Mouse (Mus musculus) monocyte, adult 5-6 weeks (primary cell): ENCODE measurements around the gene Ugt1a10. TPM values are rescaled to one million over a fixed set of nuclear protein-coding genes. Genes with fewer than 3 reads are reported as not detected.
"Not testable (repeated sequence)": the region's sequence is repeated elsewhere in the genome, so short reads cannot be mapped to it uniquely, and the experiment has no call there.

ENCODE experiments used
- ATAC-seq: fragments of 153-309, 156-312 bp; replicated peaks from 2 replicates; pipeline ENCODE4 v1.8.0; 2017; ENCODE audit warnings: mild to moderate bottlenecking; ENCODE audit not compliant: low TSS enrichment, insufficient number of reproducible peaks, severe bottlenecking, poor library complexity, low FRiP score
- total RNA-seq: library from RNA; stranded (forward); fragments of 200-1000, 200-491, 200-594 nt; gene quantifications from 3 replicates; pipeline ENCODE4 v1.2.3, GENCODE M21; 2017

Ugt1a10 gene
- total RNA-seq, 1 experiment from 2014 or later = not detected

DNA sequence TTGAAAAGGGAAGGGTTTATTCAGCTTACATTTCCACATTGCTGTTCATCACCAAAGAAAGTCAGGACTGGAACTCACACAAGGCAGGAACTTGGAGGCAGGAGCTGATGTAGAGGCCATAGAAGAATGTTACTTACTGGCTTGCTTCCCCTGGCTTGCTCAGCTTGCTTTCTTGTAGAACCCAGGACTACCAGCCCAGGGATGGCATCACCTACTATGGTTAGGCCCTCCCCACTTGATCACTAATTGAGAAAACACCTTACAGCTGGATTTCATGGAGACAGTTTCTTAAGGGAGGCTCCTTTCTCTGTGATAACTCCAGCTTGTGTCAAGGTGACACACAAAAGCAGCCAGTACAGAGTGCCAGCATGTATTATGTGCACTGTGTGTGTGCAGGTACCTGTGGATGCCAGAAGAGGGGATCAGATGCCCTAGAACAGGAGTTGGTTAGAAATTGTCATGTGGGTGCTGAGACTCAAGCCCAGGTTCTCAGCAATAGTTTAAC is 167.9 kb downstream of the Ugt1a10 start:
- not testable (repeated sequence) for ATAC-seq

DNA sequence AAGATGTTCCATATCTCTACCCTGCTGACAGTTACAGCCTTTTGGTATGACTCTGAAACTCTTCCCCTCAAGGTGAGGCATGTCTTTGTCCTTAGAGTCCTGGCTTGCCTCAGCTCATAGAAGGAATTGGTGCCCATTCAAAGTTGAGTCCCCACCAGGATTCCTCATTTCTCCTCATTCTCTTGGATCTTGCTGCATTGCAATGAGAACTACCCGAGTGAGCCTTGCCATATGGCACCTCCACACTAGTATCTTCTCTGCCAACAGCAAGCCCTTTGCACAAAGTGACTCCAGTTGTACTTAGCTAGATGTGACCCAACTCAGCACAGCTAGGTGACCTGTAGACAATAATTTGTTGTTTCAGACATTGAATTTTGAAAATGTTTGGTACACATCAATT is 168.4 kb downstream of the Ugt1a10 start:
- no peak for ATAC-seq

DNA sequence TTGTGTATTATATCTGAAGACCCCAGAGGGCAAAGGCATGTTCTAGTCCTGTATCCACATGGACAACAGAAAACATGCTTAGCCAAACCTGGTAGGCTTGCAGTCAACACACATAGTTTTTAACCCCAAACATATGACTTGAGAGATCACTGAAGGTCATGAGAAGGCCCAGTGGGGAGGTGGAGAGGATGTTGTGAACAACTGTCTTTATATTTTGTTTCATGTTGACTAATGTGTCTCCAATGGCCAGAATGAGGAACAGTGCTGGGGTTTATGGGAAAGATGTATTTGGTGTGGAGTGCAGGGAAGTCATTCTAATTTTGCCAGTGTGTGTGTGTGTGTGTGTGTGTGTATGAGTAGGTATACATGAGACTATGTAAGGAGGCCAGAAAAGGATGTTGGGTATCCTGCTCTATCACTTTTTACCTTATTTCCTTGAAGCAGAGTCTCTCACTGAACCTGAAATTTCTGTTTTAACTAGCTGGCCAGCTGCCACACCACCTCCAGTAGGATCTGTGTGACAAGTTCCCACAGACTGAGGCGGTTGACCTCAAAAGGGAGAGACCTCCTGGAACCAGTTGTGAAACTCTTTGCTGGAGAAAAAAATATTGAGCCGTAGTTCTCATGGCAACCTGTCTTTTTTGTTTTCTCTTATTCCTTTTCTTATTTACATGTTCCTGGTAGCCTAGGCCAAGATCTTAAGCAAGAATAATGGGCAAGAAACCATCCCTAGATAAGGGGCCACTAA is 169.0 kb downstream of the Ugt1a10 start:
- ATAC-seq = no peak

DNA sequence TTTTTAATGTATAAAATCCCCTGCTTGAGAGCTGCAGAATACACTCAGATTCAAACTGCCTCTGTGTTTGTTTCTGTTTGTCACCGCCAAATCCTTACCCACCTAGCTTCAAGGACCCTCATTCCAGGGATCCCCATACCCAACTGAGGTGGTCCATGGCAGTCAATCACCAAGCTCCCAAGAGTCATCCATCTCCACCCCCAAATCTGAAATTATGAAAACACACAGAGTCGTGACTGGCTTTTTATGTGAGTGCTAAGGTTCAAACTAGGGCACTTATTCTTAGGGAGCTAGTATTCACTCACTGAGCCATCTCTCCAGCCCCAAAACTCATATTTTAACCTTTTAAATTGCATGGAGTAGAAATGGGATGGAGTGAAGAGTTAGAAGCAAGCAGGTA is 170.1 kb downstream of the Ugt1a10 start:
- not testable (repeated sequence) for ATAC-seq

DNA sequence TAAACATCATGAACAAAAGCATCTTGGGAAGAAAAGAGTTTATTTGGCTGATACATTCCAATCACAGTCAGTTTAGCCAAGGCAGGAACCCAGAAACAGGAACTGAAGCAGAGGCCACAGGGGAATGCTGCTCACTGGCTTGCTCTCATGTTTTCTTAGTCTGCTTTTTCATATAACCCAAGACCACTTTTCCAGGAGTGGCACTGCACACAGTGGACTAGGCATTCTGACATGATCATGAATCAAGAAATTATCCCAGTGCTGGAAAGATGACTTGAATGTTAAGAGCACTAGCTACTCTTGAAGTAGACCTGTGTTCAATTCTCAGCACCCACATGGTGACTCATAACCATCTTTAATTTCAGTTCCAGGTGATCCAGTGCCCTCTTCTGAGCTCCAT is 170.6 kb downstream of the Ugt1a10 start:
- no peak for ATAC-seq

DNA sequence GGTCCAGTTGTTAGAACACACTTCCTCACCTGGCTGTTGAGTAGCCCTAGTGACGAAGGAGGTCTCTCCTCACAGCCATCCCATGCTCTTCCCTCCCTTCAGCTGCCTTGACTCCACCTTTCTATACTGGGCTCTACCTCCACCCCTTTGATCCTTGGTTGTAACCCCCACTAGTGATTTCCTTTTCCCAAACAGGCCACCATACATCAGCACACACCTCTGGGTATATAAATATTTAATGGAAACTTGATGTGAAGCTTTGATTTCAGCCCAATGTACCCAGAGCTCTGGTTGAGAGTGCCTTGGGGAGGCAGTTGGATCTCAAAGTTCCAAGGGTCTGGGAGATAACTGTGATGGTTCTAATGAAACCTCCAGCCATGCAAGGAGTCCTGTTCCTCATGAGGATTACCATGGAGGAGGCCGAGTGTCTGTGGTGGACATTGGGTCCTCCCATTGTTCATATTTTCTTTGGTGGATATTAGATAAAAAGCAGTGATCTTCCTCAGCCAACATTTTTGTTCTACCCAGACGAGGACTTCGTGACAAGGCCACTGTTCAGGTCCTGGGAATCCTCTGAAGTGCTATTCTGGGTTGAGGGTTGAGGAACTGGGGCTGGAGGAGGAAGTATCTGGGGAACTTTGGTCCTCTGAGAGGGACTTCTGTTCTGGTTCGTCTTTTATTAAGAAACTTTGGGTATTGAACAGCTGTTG is 171.6 kb downstream of the Ugt1a10 start, which contains the start of gene Mroh2a:
Mroh2a (plus strand) TSS at position 317 of the 710 bp plus-strand sequence.
- ATAC-seq = 0 out of 2 replicates have a peak, but pooled peaks have one; percentile 16

DNA sequence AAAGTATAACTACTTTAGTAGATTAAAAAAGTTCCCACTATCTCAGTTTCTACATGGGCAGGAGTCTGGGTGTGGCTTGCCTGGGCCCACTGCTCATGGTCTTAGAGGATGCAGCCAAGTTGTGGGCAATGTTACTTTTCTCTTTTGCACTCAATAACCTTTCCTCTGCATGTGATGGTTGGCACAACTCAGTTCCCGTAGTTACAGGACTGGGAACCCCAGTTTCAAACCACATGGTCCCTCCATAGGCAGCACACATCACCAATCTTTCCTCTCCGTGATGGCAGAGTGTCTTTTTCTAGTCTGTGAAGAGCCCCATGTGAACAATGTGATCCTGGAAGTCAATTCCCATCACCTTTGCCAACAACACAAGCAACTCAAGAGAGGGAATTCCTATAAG is 172.3 kb downstream of the Ugt1a10 start:
- 0 out of 2 replicates have a peak, but pooled peaks have one; percentile 3 for ATAC-seq

DNA sequence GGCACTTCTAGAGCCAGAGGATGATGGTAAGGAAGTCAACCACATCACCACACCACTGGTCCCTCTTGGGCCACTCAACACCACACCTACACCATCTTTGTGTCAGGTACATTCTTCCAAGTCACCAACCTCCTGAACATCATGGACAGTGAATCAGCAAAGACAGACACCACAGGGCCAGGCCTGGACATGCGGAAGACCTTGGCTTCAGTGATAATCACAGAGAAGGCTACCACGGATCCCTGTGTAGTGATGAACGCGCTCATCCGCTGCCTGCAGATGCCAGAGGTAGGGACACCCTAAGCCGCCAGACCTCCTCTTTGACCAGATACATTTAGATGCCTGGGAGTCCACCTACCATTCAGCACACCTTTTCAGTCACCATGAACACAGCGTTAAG is 172.9 kb downstream of the Ugt1a10 start:
- 0 out of 2 replicates have a peak, but pooled peaks have one; percentile 1 for ATAC-seq

DNA sequence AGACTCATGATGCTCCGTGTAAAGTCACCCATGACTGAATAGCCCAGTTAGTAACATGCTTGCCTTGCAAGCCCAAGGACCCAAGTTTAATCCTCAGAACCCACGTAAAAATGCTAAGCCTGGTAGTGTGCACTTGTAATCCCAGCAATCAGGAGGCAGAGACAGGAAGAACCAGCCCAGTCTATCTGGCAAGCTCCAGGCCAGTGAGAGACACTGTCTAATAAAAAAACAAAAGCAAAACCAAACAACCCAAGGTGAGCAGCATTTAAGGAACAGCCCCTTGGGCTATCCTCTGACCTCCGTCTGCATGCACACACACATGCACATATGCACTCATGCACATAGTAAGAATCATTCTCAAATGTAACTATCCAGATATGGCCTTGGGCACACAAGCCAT is 174.4 kb downstream of the Ugt1a10 start:
- ATAC-seq = no peak

DNA sequence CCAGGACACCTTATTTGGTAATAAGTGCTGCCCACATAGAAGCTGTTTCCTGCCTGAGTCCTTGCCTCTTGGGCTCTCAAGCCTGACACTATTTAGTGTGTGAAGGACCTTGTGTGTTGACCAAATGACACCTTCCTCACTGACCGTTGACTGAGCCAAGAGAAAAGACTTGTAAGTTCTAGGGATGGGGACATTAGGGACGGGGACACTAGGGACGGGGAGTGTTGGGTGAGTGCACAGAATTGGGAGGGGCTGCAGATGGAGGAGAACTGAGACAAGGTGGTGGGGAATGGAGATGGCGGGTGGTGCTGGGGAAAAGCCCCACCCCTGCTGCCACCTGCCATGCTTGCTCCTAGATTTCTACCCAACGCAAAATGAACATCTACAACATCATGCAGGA is 174.8 kb downstream of the Ugt1a10 start:
- no peak for ATAC-seq

DNA sequence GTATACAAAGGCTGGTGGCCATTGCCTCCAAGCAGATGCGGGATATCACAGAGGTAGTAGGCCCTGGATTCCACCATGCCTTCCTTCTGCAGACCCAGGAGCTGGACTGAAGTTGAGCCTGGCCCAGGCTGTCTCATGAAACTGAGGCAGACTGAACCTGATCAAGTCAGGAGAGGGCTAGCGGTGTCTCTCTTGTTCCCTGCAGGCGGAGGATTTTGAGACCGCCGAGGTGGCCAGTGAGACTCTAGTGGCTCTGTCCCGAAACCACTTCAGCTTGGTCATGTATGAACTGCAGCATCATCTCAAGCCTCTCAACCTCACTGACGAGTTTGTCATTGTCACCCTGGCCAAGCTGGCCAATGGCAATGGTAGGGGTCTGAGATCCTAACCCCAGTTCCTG is 175.2 kb downstream of the Ugt1a10 start:
- ATAC-seq = no peak

DNA sequence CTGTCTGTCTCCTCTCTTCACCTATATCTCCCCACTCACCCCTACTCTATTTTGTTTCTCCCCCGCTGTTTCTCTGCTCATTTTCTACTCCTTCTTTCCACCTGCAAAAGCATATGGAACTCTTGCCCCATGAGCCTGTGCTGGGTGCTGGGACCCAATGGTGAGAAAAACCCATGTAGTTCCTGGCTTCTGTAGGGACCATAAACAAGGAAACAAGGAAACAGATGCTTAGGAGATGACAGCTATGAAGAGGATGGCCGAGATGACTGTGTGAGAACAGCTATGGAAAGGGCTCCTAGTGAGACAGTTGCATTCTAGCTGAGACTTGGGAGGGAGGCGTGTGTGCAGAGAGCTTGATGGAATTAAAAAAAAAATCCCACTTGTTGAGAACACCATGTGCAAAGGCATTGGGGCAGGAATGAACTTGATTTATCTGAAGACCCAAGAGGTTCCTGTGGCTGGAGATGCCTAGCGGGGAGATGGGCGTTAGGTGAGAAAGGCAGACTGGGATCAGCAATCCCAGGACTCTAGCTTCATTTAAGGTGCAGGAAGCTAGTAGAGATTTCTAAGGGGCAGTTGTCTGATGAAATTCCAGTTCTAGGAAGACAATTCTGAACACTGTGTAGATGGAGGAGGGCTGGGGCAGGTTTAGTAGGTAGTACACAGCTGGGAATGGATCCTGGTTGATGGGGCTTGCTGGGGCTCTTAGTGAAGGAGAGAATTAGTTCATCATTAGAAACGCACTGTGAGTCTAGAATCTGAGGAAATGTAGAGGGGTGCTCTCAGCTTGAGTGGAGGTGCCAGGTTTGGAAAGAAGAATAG is 176.0 kb downstream of the Ugt1a10 start:
- ATAC-seq = no peak

DNA sequence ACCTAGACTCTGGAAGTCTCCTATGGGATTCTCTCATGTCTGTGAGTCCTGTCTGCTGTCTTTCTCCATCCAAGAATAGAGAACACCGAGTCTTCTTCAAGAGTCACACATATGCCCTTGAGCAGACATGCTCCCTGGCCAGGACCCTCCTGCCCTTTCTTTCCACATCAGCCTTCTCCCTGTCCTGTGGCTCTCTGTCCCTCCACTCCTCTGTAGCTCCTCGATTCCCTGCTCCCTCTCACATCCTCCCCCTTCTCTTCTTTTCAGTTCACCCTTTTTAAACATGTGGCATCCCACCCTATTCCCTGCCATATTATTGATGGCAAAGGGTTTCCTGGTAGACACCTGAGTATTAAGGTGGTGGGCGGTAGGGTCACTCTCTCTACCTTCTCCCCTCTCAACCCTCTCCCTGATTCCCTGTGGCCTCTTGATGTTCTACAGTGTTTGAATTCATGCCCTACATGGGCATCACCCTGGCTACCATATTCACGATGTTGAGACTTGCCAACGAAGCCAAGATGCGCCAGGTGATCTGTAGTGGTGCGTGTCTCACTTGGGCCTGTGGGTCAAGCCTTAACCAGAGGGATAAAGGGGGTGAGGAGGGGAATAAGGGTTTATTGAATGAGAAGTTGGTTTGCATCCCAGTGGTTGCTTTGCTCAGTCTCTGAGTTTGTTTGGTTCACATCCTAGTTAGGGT is 176.8 kb downstream of the Ugt1a10 start:
- ATAC-seq = no peak

DNA sequence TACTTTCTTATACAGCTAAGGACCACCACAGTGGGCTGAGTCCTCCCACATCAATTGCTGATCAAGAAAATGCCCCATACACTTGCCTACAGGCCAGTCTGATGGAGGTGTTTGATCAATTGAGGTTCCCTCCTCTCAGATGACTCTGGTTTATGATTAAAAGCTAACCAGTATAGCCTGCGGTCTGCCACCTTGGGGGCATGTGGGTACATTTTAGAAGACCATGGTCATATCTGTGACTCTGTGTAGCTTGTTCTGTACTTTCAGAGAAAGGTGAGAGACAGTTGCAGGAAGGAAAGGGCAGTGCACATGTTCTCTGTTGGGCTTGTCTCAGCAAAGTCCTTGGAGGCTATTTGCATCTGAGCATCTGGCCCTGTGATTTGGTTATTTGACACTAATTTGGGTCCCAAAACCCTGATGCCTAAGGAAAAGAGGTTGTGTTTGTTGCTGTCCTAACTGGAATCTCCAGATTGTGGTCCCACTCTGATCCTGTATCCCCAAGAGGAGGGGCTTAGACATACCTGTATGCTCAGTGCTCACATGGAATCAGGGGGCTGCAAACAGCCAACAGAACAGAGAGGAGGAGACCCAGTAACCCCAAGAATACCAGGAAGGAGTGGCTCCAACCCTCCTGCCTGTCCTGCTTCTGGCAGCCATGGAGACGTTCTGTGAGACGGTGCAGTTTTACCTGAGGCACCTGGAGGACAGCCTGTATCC is 177.6 kb downstream of the Ugt1a10 start:
- no peak for ATAC-seq

DNA sequence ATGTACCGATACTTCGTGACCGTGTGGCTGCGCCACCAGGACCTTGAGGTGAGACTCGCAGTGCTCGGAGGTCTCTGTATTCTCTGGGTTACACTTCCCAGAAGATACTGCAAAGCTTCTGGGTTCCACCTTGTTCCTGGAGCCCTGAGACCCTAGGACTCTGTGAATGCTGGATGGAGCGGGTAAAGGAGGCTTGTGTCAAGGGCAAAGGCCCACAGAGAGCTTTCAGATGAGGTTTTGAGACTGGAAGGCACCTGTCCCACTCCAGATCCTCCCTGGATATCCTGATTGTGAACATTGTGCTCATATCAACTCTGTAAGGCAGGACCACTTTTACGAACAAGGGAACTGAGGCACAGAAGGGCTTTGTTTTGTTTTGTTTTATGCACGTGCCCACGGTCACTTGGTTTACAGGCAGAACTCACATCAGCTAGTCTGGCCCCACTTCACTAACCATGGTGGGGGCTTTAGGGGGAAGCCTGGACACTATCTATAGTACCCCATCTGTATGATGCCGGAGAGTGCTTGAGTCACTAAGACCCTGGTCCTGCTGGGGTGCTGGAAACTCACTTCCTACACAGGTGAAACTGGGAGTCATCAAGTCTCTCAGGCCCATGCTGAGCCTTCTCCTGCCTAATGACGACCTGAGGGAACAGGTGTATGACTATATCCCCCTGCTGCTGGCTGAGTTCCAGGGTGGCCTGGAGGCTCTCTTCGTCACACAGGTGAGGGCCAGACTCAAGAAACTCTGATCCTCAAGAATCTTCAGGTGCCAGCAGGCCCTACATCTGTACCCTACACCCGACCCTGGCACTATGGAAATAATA is 178.4 kb downstream of the Ugt1a10 start:
- no peak for ATAC-seq

DNA sequence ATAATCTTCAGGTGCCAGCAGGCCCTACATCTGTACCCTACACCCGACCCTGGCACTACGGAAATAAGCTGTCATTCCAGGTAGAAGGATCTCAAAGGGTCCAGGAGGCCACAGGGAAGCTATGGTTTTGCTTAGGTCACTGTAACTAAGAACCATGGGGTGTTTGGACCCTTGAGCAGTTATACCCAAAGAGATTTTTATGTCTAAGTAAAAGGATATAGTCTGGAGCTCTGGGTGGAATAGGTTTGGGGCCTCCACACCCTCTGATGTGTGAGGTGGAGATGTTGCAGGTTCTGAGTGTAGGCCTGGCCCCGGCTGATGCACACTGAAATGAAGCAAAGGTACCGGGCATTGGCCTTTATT is 179.0 kb downstream of the Ugt1a10 start:
- no peak for ATAC-seq

DNA sequence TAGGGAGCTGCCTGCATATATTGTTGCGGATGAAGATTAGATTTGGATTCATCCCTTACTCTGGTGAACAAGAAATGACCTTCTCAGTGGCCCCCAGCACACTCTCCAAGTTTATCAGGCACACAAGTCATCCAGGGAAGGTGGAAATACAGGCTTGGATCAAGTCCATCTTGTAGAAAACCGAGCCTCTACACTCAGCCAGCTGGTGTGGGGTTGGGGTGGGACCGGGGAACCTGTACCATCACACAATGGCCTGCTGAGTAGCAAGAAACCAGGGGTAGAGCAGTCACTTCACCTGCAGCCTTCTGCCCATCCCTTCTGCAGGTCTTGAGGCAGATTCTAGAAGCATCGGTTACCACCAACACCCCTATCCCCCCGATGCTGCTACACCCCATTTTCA is 179.5 kb downstream of the Ugt1a10 start:
- ATAC-seq = no peak
